Mouse (Mus musculus) layer of hippocampus, adult 8-10 months (tissue): ENCODE results near the gene Ppm1n. TPM values are rescaled to one million over a fixed set of nuclear protein-coding genes. Genes with fewer than 3 reads are reported as not detected.
A peak's percentile ranks its signal among the peaks of the same experiment; 100 is the strongest.

Source experiments
- DNase-seq, 2 experiments: peaks; one replicate each; pipeline ENCODE4 v3.0.0; 2022; ENCODE audit warnings: low spot score in 2 of 2
- total RNA-seq, 4 experiments: library from RNA; stranded (reverse); gene quantifications; 2 replicates each; pipeline ENCODE4 v1.2.4; 2022

The Ppm1n gene
- total RNA-seq, 4 experiments from 2014 or later, result 0.28 TPM; not detected in 3

- no peak for DNase-seq
Observed at GRCm38 (mm10) chr7:19252078-19252477, 27.8 kb downstream of the Ppm1n start.

GRCm38 (mm10) chr7:19247511-19247910, 32.4 kb downstream of the Ppm1n start:
- DNase-seq, result no peak

- no peak for DNase-seq
Observed at GRCm38 (mm10) chr7:19246855-19247254, 33.0 kb downstream of the Ppm1n start.

- DNase-seq, result no peak
Observed at GRCm38 (mm10) chr7:19245083-19245482, 34.8 kb downstream of the Ppm1n start.

- no peak for DNase-seq
Observed at GRCm38 (mm10) chr7:19243858-19244257, 36.0 kb downstream of the Ppm1n start.

- DNase-seq, result no peak
Observed at GRCm38 (mm10) chr7:19242005-19242404, 37.9 kb downstream of the Ppm1n start.

GRCm38 (mm10) chr7:19240905-19241463, 38.9 kb downstream of the Ppm1n start:
- peak in 1 of 2 experiments; percentile 45 for DNase-seq

- DNase-seq, result no peak
Observed at GRCm38 (mm10) chr7:19239986-19240385, 39.9 kb downstream of the Ppm1n start.

- DNase-seq, result peak; percentile 84 to 95
Observed at GRCm38 (mm10) chr7:19239423-19239822, 40.4 kb downstream of the Ppm1n start.

GRCm38 (mm10) chr7:19238344-19238743, 41.5 kb downstream of the Ppm1n start:
- DNase-seq, result no peak

GRCm38 (mm10) chr7:19236411-19236810, 43.5 kb downstream of the Ppm1n start:
- no peak for DNase-seq

GRCm38 (mm10) chr7:19235092-19235671, 44.7 kb downstream of the Ppm1n start:
- no peak for DNase-seq

GRCm38 (mm10) chr7:19234652-19235051, 45.2 kb downstream of the Ppm1n start:
- DNase-seq, result no peak

GRCm38 (mm10) chr7:19231849-19232248, 48.0 kb downstream of the Ppm1n start:
- no peak for DNase-seq

- no peak for DNase-seq
Observed at GRCm38 (mm10) chr7:19230899-19231298, 49.0 kb downstream of the Ppm1n start.

- no peak for DNase-seq
Observed at GRCm38 (mm10) chr7:19230041-19230580, 49.8 kb downstream of the Ppm1n start.

GRCm38 (mm10) chr7:19229404-19229803, 50.5 kb downstream of the Ppm1n start:
- no peak for DNase-seq

GRCm38 (mm10) chr7:19228793-19229148, 51.1 kb downstream of the Ppm1n start:
- no peak for DNase-seq

- DNase-seq, result peak; percentile 100
Observed at GRCm38 (mm10) chr7:19227883-19228792, 51.7 kb downstream of the Ppm1n start, which contains the start of gene Opa3. Opa3 (plus strand) TSS chr7:19228334.

- DNase-seq, result peak; percentile 23 to 42
Observed at GRCm38 (mm10) chr7:19226817-19227797, 52.8 kb downstream of the Ppm1n start.
